Mouse (Mus musculus) frontal cortex, adult 2 months (tissue): ENCODE measurements around the gene Pkn2. TPM values are rescaled to one million over a fixed set of nuclear protein-coding genes. Genes with fewer than 3 reads are reported as not detected.

ENCODE experiments used
- DNase-seq, 2 experiments: peaks; one replicate each; pipeline ENCODE4 v3.0.0; 2022; ENCODE audit warnings: low spot score in 1 of 2; ENCODE audit errors: extremely low spot score in 1 of 2
- polyA plus RNA-seq: library from polyadenylated mRNA; depleted of rRNA; stranded (reverse); fragments of >200 nt; gene quantifications from 2 replicates; pipeline ENCODE4 v1.2.3, GENCODE M21; 2012; rRNA removed

The Pkn2 gene
- polyA plus RNA-seq, 1 experiment, result 14.1 TPM

- no peak for DNase-seq
These were observed 136.7 kb downstream of the Pkn2 start for GRCm38 (mm10) chr3:142745076-142745475.

GRCm38 (mm10) chr3:142743973-142744898 lies 137.6 kb downstream of the Pkn2 start:
- peak in 1 of 2 experiments; percentile 23 for DNase-seq

Other genes starting within 250 kb of the Pkn2 start
- 5.4 and 6.0 TPM in 2 replicates for gene Kyat3, start 181.0 kb downstream of the Pkn2 start, polyA plus RNA-seq
- gene Gtf2b, start 117.0 kb downstream of the Pkn2 start, polyA plus RNA-seq, result 35.8 and 44.1 TPM in 2 replicates